Mouse (Mus musculus) neural tube, embryonic 13.5 days (tissue): ENCODE data around the gene Pla2g1b. TPM values are rescaled to one million over a fixed set of nuclear protein-coding genes. Genes with fewer than 3 reads are reported as not detected.
"Not testable (repeated sequence)": the region's sequence is repeated elsewhere in the genome, so short reads cannot be mapped to it uniquely, and the experiment has no call there.

Source experiments
- ATAC-seq: fragments of 200-750 bp; cut with Nextera tagmentation; 2 replicates; pipeline ENCODE4 v1.8.0; 2017; ENCODE audit warnings: low read depth, mild to moderate bottlenecking, moderate TSS enrichment, moderate library complexity
- H3K27ac ChIP-seq: fragments of 300-500 bp; sonication (generic); replicated peaks from 2 replicates; pipeline ENCODE4 v1.5.1; 2015; ENCODE audit warnings: moderate library complexity, mild to moderate bottlenecking, inconsistent platforms
- H3K27me3 ChIP-seq: fragments of 300-500 bp; sonication (generic); 2 replicates; pipeline ENCODE4 v1.6.1; 2015; ENCODE audit warnings: mild to moderate bottlenecking, inconsistent platforms
- H3K36me3 ChIP-seq: fragments of 300-500 bp; sonication (generic); 2 replicates; pipeline ENCODE4 v1.6.1; 2015; ENCODE audit warnings: mild to moderate bottlenecking, inconsistent platforms
- H3K4me1 ChIP-seq: fragments of 300-500 bp; sonication (generic); replicated peaks from 2 replicates; pipeline ENCODE4 v1.6.1; 2015; ENCODE audit warnings: inconsistent platforms
- H3K4me2 ChIP-seq: fragments of 300-500 bp; sonication (generic); 2 replicates; pipeline ENCODE4 v1.6.1; 2015; ENCODE audit warnings: inconsistent platforms, mild to moderate bottlenecking, moderate library complexity
- H3K4me3 ChIP-seq: fragments of 300-500 bp; sonication (generic); 2 replicates; pipeline ENCODE4 v1.5.1; 2015; ENCODE audit warnings: mild to moderate bottlenecking, inconsistent platforms
- H3K9ac ChIP-seq: fragments of 300-500 bp; sonication (generic); 2 replicates; pipeline ENCODE4 v1.6.1; 2015; ENCODE audit warnings: moderate library complexity, mild to moderate bottlenecking, inconsistent platforms
- H3K9me3 ChIP-seq: fragments of 300-500 bp; sonication (generic); 2 replicates; pipeline ENCODE4 v1.6.1; 2016; ENCODE audit warnings: inconsistent platforms
- WGBS: fragments of 180-500 bp; shearing (Covaris S2); methylation state at CpG from one replicate; pipeline ENCODE4 v1.1.7; 2015; 5-methylcytosine and 5-hydroxymethylcytosine counted together
- polyA plus RNA-seq: library from polyadenylated mRNA; unstranded; fragments of >200 nt; fragmentation: Nextera tagmentation; extraction: Ambion mirVana; gene quantifications from 2 replicates; pipeline ENCODE4 v1.2.1, GENCODE M21; 2015

Pla2g1b gene
- polyA plus RNA-seq, 1 experiment from 2014 or later: 0.95 TPM

- Histone ChIP-seq H3K27ac (peak overlapping the region; percentile 100), H3K9ac (peak overlapping the region; percentile 100), H3K9me3 (no peaks in the 10 kb centered on the region), H3K4me2 (peak overlapping the region; percentile 93), H3K4me3 (peak overlapping the region; percentile 97), H3K4me1 (peaks cover 96% of the 10 kb centered on the region), H3K27me3 (no peaks in the 10 kb centered on the region), H3K36me3 (peaks cover 45% of the 10 kb centered on the region)
- WGBS: 14% methylated on average over 15 of the region's 15 CpGs
- ATAC-seq: no peak
These were observed 31.0 kb upstream of the Pla2g1b start for GRCm38 (mm10) chr5:115434853-115435754.

DNA sequence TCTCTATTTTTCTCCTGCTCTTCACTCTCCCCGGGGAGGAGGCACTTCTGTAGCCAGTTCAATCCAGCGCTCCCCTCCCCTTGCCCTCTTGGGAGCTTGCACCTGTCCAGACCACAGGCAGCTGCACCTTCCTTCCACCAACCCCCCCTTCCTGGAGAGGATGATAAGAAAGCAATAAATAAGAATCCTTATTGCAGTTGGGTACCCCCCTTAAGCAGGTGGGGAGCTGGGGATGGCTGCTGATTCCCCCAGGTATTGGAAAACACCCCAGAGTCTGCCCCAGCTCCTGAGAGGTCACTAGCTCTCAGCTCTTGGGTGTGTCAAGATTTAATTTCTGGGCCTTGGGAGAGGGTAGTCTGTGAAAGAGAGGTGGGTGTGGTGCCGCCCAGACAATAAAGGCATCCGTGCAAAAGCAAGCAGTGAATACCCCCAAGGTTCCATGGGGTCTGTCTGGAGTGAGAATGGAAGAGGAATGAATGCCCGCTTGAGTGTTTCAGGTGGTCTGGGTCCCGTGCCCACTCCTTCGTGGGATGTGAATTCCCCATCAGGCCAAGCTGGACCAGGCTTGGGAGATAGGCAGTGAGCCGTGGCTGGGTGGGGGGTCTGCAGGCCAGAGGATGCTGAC, 30.2 kb upstream of the Pla2g1b start:
- Histone ChIP-seq H3K9ac (peak overlapping the region; percentile 100), H3K27me3 (no peaks in the 10 kb centered on the region), H3K4me1 (peaks cover 96% of the 10 kb centered on the region), H3K4me2 (peak overlapping the region; percentile 93), H3K27ac (peak overlapping the region; percentile 100), H3K36me3 (peaks cover 53% of the 10 kb centered on the region), H3K4me3 (peak overlapping the region; percentile 97), H3K9me3 (no peaks in the 10 kb centered on the region)
- WGBS: 13% methylated on average over 8 of the region's 8 CpGs
- ATAC-seq: peak; percentile 0

DNA sequence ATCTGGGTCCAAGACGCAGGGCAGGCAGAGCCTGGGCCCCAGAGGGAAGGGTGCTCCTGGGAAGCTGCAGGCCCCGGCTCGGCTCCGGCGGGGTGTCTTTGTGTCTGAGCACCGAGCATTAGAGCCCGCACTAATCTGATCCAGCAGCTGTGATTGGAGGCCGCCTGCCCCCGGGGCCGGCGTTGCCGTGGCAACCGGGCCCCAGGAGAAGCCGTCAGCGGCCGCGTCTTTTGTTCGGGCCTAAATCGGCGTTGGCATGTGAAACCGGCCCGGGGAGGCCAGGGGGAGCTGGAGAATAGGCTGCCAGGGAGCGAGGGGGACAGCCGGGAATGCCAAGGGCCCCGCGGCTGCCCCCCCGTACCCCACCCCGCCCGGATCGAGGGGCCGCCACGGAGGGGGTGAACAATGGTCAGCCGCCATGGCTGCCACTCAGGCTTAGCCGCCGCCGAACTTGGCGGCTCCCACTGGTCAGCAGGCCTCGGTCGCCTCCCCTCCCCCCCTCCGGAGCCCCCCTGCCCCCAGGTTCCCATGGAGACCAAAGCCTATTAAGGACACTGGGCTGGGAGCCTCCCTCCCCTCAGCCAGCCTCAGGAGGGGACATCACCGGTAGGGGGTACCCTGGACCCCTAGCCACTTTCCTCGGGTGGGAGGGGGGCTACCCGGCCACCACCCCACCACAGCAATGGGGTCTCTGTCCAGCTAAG, 29.5 kb upstream of the Pla2g1b start:
- Histone ChIP-seq H3K9ac (peak overlapping the region; percentile 100), H3K36me3 (peaks cover 54% of the 10 kb centered on the region), H3K4me3 (peak overlapping the region; percentile 97), H3K9me3 (no peaks in the 10 kb centered on the region), H3K27me3 (no peaks in the 10 kb centered on the region), H3K4me1 (peaks cover 94% of the 10 kb centered on the region), H3K27ac (peak overlapping the region; percentile 100), H3K4me2 (peak overlapping the region; percentile 93)
- peak; percentile 88 for ATAC-seq
- under 1% methylated on average over 43 of the region's 43 CpGs for WGBS

DNA sequence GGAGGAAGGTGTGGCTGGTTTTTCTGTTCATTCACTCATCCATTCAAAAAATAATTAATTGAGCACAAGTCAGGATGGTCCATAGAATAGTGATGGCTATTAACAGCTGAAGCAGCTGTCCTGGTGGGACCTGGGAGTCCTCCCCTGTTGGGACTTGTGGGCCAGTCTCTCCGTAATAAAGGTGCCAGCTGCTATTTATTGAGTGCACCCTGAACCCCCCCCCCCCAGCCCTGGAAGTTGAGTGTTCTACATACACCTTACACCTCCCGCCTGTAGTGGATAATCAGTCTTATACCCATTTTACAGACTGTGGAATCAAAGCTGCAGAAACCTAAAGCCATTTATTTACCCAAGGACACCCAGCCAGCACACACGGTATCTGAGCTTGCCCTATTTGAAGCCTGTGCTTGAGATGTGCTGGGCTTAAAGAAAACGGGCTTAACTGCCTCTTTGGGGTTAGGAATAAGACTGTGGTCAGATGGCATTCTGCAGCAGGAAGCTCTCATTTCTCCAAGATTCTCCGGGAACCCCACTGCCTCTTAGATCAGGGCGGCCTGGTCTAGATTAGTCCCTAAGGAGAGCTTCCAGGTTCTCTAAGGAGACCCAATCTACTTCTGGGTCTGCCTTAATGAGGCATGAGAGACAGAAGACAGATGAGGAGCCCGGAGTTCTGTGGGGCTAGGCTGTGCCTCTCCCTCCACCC, 28.7 kb upstream of the Pla2g1b start:
- Histone ChIP-seq H3K27me3 (no peaks in the 10 kb centered on the region), H3K9me3 (no peaks in the 10 kb centered on the region), H3K4me2 (peak overlapping the region; percentile 93), H3K4me1 (peaks cover 86% of the 10 kb centered on the region), H3K4me3 (peak overlapping the region; percentile 97), H3K36me3 (peaks cover 62% of the 10 kb centered on the region), H3K27ac (peak overlapping the region; percentile 100), H3K9ac (peak overlapping the region; percentile 100)
- no peak for ATAC-seq
- WGBS: 22% methylated on average over 7 of the region's 7 CpGs

DNA sequence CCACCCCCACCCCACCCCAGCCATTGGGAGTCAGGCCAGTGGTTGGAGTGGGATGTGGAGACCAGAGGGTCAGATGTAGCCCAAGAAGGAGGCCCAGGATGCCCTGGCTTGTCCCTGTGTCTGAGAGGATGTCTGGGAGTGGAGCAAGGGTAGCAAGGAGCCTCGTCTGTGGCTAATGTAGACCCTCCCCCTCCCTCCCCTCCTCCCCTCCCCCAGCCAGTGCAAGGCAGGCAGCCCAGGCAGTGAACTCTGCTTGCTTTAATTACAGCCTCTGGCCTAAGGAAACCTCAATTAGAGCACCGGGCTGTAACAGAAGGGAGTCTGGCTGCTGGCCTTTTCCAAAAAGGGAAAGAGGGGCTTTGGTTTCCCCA, 28.1 kb upstream of the Pla2g1b start:
- H3K4me3 ChIP-seq: 0 out of 2 replicates have a peak overlapping the region, but pooled peaks have one; percentile 8
- peak overlapping the region; percentile 100 for H3K27ac ChIP-seq
- peaks cover 64% of the 10 kb centered on the region for H3K36me3 ChIP-seq
- H3K9ac ChIP-seq: peak overlapping the region; percentile 100
- peak overlapping the region; percentile 93 for H3K4me2 ChIP-seq
- H3K9me3 ChIP-seq: no peaks in the 10 kb centered on the region
- peaks cover 81% of the 10 kb centered on the region for H3K4me1 ChIP-seq
- no peak for ATAC-seq
- no peaks in the 10 kb centered on the region for H3K27me3 ChIP-seq
- 14% methylated on average over 2 of the region's 2 CpGs for WGBS

DNA sequence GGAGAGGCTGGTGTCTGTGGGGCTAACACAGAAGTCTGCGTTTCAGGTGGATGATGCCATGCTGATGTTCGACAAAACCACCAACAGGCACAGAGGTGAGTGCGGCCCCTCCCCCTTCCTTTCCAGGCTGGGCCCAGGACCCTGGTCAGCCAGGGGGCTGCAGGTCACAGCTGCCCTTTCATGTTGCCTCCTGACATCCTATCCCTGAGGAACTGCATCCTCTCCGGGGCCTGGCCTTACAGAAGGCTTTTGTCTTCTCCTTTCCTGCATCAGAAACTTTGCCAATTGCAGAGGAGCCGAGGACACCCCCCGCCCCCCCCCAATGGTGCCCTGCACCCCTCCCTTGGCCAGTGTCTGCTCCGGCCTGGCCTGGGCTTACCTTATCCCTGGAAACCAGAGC, 27.4 kb upstream of the Pla2g1b start:
- H3K4me1 ChIP-seq: peaks cover 73% of the 10 kb centered on the region
- peak overlapping the region; percentile 93 for H3K4me2 ChIP-seq
- no peaks in the 10 kb centered on the region for H3K9me3 ChIP-seq
- no peak overlapping the region for H3K4me3 ChIP-seq
- H3K9ac ChIP-seq: peak overlapping the region; percentile 100
- ATAC-seq: no peak
- H3K36me3 ChIP-seq: peaks cover 66% of the 10 kb centered on the region
- 41% methylated on average over 7 of the region's 7 CpGs for WGBS
- no peaks in the 10 kb centered on the region for H3K27me3 ChIP-seq
- peak overlapping the region; percentile 100 for H3K27ac ChIP-seq

DNA sequence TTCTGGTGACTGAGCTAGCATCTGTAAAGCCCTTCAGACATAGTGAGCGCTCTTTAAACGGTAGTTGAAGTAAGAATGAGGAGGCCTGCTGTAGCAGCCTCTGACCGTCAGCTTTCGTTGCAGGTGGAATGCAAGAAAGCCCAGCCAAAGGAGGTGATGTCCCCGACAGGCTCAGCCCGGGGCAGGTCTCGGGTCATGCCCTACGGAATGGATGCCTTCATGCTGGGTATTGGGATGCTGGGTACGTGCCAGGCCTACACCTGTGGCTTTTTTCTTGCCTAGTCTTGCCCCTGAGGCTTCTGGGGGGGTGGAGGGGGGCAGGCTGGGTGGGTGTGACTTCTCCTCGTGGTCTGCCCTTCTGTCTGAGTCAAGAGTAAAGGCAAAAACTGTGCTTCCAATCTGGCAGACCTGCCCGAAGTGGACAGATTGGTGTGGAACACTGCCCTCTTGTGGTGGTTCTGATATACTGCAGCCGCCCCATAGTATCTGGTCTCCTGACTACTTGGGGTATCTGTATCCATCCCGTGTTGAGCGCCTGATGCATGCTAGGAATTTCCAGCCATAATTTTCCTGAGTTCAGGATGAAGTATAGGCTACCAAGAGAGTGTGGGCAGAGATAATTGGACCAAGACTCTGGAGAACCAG, 24.7 kb upstream of the Pla2g1b start:
- WGBS: 34% methylated on average over 14 of the region's 14 CpGs
- Histone ChIP-seq H3K4me3 (no peak overlapping the region), H3K4me1 (peaks cover 47% of the 10 kb centered on the region), H3K9ac (no peak overlapping the region), H3K27me3 (no peaks in the 10 kb centered on the region), H3K36me3 (peaks cover 75% of the 10 kb centered on the region), H3K4me2 (no peak overlapping the region), H3K27ac (peak overlapping the region; percentile 59), H3K9me3 (no peaks in the 10 kb centered on the region)
- ATAC-seq: no peak

DNA sequence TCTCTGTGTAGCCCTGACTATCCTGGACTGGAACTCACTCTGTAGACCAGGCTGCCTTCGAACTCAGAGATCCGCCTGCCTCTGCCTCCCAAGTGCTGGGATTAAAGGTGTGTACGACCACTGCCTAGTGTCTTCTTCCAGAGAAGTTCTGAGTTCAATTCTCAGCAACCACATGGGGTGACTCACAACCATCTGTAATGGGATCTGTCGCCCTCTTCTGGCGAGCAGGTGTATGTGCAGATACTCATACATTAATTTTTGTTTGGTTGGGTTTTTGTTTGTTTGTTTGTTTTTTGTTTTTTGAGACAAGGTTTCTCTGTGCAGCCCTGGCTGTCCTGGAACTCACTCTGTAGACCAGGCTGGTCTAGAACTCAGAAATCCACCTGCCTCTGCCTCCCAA, 23.4 kb upstream of the Pla2g1b start:
- H3K9me3 ChIP-seq, H3K9ac ChIP-seq, H3K27ac ChIP-seq, ATAC-seq, H3K4me3 ChIP-seq, H3K4me2 ChIP-seq, H3K27me3 ChIP-seq: not testable (repeated sequence)
- peaks cover 33% of the 10 kb centered on the region for H3K4me1 ChIP-seq
- 75% methylated on average over 5 of the region's 5 CpGs for WGBS
- H3K36me3 ChIP-seq: peaks cover 85% of the 10 kb centered on the region

DNA sequence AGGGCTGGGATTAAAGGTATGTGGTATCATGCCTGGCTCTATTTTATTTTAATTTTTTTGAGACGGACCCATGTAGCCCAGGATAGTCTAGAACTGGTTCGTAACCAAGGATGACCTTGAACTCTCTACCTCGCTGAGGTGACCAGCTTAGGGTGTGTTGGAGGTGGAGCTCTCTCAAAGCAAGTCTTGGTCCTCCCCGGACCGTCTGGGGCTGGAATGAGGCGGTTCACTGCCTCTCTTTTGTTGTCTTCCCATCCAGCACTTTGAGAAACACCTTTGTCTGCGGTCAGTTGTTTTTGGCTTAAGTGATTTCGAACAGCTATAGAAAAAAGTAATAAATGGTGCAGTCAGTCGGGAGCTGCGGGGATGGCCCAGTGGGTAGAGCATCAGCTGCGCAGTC, 21.9 kb upstream of the Pla2g1b start:
- no peaks in the 10 kb centered on the region for H3K27me3 ChIP-seq
- no peak overlapping the region for H3K4me2 ChIP-seq
- H3K9ac ChIP-seq: 0 out of 2 replicates have a peak overlapping the region, but pooled peaks have one; percentile 17
- H3K36me3 ChIP-seq: peaks cover 94% of the 10 kb centered on the region
- 78% methylated on average over 11 of the region's 11 CpGs for WGBS
- H3K4me3 ChIP-seq: no peak overlapping the region
- H3K9me3 ChIP-seq: no peaks in the 10 kb centered on the region
- peaks cover 19% of the 10 kb centered on the region for H3K4me1 ChIP-seq
- H3K27ac ChIP-seq: no peak overlapping the region
- no peak for ATAC-seq

- no peak for ATAC-seq
- H3K4me2 ChIP-seq: no peak overlapping the region
- H3K9ac ChIP-seq: no peak overlapping the region
- no peaks in the 10 kb centered on the region for H3K4me1 ChIP-seq
- WGBS: 89% methylated on average over 17 of the region's 17 CpGs
- no peak overlapping the region for H3K27ac ChIP-seq
- no peak overlapping the region for H3K4me3 ChIP-seq
- H3K27me3 ChIP-seq: no peaks in the 10 kb centered on the region
- no peaks in the 10 kb centered on the region for H3K9me3 ChIP-seq
- peaks cover 100% of the 10 kb centered on the region for H3K36me3 ChIP-seq
These were observed 19.0 kb upstream of the Pla2g1b start for GRCm38 (mm10) chr5:115447108-115447507.

DNA sequence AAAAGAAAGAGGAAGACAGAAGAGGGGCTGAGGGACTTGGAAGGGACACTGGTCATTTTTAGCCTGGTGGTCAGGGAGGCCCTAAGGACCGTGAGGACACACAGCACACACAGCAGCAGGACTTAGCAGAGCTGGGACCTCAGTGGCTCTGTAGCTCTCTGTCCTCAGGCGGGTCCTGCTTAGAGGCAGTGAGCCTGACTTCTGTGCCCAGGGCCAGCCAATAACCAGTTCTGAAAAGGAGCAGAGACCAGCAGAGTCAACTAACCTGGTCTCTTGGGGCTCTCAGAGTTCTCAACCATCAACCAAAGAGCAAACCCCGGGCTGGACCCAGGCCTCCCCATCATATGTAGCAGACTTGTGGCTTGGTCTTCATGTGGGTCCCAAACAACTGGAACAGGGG, 16.8 kb upstream of the Pla2g1b start:
- 86% methylated on average over 3 of the region's 3 CpGs for WGBS
- no peak overlapping the region for H3K27ac ChIP-seq

More for the DNA sequence above, 16.8 kb upstream of the Pla2g1b start:
- Histone ChIP-seq H3K9ac (no peak overlapping the region), H3K4me3 (no peak overlapping the region), H3K9me3 (no peaks in the 10 kb centered on the region), H3K4me1 (no peaks in the 10 kb centered on the region), H3K27me3 (no peaks in the 10 kb centered on the region), H3K36me3 (peaks cover 100% of the 10 kb centered on the region), H3K4me2 (no peak overlapping the region)
- no peak for ATAC-seq
